Mouse (Mus musculus) left cerebral cortex, adult 2 months (tissue): ENCODE results near the gene Ndufs4. TPM values are rescaled to one million over a fixed set of nuclear protein-coding genes. Genes with fewer than 3 reads are reported as not detected.
A peak's percentile ranks its signal among the peaks of the same experiment; 100 is the strongest.

Source experiments
- DNase-seq, 2 experiments: peaks; one replicate each; pipeline ENCODE4 v3.0.0; 2021 to 2022; ENCODE audit warnings: low spot score in 2 of 2, mixed read lengths in 1 of 2; ENCODE audit errors: extremely low spot score in 1 of 2
- H3K27ac ChIP-seq: fragments of 200-600 bp; 2 replicates; pipeline ENCODE4 v1.8.1; 2022
- H3K4me3 ChIP-seq: fragments of 200-600 bp; 2 replicates; pipeline ENCODE4 v1.8.1; 2022
- CTCF ChIP-seq: fragments of 200-600 bp; IDR thresholded peaks from 2 replicates; pipeline ENCODE4 v1.8.1; 2022; ENCODE audit warnings: antibody characterized with exemption, mild to moderate bottlenecking, moderate library complexity
- intact Hi-C: fragments of 180-260 bp; cut with DNase I; formaldehyde crosslinking; loops from one replicate; pipeline ENCODE4 v1.15.1; 2025
- total RNA-seq, 2 experiments: library from RNA; stranded (reverse); gene quantifications; 2 replicates each; pipeline ENCODE4 v1.2.3; 2021

The Ndufs4 gene
- total RNA-seq, 2 experiments from 2014 or later: 141 to 154 TPM

DNA sequence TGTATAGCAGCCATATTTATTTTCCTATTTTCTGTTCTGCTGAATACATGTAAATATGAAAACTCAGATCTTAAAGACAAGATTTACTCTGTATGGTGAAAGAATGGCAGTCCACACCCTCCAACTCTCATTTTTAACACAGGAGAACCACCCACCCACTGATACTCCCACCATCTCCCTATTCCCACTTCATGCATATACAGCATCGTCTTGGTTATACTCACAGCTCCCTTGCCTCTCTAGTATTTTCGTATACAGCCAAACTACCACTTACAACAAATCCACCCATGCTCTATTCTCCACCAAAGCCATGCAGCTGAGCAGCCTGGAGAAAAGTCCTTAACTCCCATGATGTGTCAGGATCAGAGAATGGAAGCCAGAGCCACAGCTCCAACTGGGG is 6.7 kb upstream of the Ndufs4 start:
- no peak for TF ChIP-seq CTCF
- H3K4me3 ChIP-seq: no peak overlapping the region
- no peak overlapping the region for H3K27ac ChIP-seq
- no peak for DNase-seq
- intact Hi-C loops: no loop called here

DNA sequence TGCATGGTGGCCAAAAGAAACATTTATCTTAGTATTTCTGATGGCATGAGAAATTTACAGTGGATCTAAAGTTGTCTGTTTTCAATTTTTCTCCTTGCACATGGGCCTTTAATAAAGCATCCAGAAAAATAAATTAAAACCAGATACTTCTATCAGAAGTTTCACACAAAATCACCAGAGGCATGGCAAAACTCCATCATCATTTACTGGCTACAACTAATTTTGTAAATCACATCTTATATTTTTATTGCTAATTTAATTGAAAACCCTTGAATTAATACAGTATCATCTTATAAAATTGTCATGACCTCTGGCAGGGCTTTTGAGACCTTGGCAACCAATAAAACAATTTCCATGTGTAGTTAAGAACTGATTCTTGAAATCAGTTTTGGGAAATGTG is 4.4 kb upstream of the Ndufs4 start:
- intact Hi-C loops: no loop called here
- DNase-seq: no peak

DNA sequence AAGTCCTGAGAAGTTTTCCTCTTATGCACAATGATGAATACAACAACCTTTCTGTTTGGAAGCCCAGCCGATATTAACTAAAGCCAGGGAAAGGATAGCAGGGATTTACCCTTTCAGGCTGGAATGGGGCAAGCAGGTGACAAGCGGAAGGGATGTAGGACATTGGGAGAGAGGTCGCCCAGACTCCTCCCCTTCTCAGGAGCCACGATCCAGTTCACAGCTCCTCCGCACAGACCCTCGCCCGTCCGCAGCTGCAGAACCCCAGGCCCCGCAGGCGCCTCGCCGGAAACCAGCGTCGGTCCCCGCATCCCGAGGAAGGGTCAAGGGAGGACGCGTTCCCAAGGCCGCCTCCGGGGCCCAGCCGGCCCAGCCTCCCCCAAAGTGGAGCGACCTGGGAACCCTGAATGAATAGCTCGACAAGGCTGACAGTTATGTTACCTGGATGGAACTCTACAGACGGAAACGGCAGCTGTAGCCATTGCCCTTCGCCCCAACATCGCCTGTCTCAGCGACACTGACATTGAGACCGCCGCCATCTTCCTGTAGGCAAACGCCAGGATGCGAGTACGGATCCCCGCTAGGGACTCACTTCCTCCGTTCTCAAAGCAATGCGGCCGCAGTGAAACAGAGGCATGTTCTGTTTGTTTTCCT is 412 bp downstream of the Ndufs4 start:
- Histone ChIP-seq H3K27ac (peak overlapping the region; percentile 97), H3K4me3 (peak overlapping the region; percentile 93)
- peak; percentile 92 to 98 for DNase-seq
- no peak for TF ChIP-seq CTCF
- intact Hi-C loops: loop anchor here (5.0 to 10.0 kb wide), 3 partner anchors 70 to 503 kb away; partner anchors contain the start of gene Fst

More for the DNA sequence above, 4.4 kb upstream of the Ndufs4 start:
- Histone ChIP-seq H3K27ac (no peak overlapping the region), H3K4me3 (no peak overlapping the region)
- no peak for TF ChIP-seq CTCF

DNA sequence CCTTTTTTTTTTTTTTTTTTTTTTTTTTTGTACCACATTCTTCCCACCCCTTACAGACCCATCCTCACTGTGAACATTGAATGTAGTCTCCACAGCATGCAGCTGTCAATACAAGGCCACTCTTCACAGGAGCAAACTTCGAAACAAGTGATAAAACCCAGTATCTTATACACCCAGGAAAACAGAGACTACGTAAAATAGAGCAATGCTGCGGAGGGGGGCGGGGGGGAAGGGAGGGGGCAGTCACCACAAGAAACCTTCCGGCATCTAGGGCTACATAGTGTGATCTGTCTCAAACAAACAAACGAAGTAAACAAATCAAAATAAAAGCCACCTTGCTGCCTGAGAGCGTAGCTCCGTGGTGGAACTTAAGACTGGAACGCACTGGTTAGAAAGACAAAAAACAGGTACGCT is 977 bp downstream of the Ndufs4 start:
- TF ChIP-seq CTCF: no peak
- intact Hi-C loops: loop anchor here (5.0 to 10.0 kb wide), 3 partner anchors 70 to 502 kb away; partner anchors contain the start of gene Fst
- DNase-seq: no peak
- peak overlapping the region; percentile 93 for H3K4me3 ChIP-seq
- peak overlapping the region; percentile 97 for H3K27ac ChIP-seq

DNA sequence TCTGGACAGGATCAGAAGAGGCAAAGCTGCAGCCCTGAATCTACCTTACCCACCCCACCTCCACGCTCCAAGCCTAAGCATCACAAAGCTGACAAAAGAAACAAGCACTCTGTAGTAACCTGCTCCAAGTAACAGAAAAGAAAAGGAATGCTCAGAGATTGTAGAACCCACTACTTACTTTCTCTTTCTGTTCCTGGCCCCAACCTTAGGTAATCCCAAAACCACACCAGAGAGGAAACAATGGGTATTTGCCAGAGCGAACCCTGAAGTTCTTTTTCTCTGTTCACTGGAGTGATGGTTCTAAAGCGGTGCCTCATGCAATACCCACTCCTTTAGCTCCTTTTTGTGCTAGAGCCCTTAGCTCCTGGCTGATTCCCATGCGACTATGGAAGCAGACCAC is 11.5 kb downstream of the Ndufs4 start:
- H3K27ac ChIP-seq: no peak overlapping the region
- no peak for TF ChIP-seq CTCF
- DNase-seq: no peak
- intact Hi-C loops: no loop called here
- no peak overlapping the region for H3K4me3 ChIP-seq

DNA sequence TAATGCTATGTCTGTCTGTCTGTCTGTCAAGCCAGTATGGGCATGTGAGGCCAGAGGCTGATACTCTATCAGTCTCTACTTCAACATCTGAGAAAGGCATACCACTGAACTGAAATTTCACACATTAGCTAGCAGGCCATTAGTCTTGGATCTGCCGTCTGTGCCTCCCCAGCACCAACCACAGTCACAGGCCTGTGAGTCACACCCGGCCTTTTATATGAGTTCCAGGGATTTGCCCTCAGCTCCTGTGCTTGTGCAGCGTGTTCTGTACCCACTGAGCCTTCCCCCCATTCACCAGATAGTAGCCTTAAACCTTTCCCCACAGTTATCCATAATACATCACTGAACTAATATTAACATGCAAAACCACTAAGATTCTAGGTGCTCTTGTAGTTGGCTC is 26.0 kb downstream of the Ndufs4 start:
- no peak for TF ChIP-seq CTCF
- no peak overlapping the region for H3K4me3 ChIP-seq

DNA sequence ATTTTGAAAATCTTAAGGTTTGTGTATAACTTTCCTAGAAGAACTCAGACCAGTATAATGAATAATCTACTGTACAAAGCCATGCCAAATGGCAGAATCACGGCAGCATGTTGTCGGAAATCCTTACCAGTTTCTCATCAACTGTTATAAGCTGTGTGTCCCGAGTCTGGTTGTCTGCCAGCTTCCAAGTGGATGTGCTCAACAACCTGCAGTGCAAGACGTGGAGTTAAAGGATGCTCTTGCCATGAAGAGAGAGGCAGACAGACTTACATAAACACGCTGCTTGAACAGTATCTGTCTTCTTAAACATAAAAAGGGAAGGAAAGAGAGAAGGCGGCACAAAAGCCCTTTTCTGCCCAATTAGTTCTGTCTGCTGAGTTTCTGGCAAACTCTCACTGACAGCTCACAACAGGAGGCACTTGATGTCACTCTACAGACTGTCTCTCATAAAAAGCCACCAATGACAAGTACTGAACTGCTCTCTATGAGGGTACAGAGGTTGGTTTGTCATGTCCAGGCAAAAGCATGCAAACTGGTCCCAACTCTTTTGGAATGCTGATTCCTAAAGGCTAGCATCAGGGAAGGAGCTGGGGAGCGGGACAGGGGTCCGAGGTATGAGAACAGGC is 36.6 kb downstream of the Ndufs4 start:
- no peak for DNase-seq
- intact Hi-C loops: no loop called here
- Histone ChIP-seq H3K27ac (no peak overlapping the region), H3K4me3 (no peak overlapping the region)
- TF ChIP-seq CTCF: no peak

More for the DNA sequence above, 26.0 kb downstream of the Ndufs4 start:
- intact Hi-C loops: no loop called here
- no peak for DNase-seq
- no peak overlapping the region for H3K27ac ChIP-seq

DNA sequence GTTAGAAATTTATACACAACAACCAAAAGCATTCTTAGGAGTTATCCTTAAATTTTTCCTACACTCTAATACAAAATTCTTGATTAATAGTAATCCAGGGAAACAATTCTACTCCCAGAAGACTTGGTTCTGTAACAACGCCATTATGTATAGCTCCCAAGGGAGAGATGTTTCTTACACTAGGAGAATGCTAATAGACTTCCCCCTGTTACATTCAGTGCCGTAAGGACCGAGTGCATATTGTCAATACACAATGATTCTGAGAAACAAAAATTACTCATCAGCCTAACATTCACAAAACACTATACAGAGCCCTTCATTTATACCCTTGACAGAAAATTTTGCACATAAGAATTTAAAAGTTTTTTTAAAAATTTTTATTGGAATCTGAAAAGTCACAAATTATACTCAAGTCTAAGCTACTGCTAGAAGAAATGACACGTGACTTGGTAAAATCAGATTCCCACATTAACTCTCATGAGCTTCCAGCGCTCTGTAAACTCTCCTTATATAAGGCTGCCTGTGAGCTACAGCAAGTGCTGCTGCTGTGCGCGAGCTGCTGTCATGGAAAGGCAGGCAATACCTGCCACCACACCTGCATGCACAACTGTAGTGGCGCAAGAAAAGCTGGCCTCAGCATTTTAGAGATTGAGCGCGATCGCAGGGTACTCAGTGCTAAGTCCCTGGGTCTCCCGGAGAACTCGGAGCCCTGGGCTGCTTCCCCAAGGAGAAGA is 42.9 kb downstream of the Ndufs4 start:
- intact Hi-C loops: no loop called here
- Histone ChIP-seq H3K4me3 (no peak overlapping the region), H3K27ac (no peak overlapping the region)
- no peak for DNase-seq
- TF ChIP-seq CTCF: no peak

DNA sequence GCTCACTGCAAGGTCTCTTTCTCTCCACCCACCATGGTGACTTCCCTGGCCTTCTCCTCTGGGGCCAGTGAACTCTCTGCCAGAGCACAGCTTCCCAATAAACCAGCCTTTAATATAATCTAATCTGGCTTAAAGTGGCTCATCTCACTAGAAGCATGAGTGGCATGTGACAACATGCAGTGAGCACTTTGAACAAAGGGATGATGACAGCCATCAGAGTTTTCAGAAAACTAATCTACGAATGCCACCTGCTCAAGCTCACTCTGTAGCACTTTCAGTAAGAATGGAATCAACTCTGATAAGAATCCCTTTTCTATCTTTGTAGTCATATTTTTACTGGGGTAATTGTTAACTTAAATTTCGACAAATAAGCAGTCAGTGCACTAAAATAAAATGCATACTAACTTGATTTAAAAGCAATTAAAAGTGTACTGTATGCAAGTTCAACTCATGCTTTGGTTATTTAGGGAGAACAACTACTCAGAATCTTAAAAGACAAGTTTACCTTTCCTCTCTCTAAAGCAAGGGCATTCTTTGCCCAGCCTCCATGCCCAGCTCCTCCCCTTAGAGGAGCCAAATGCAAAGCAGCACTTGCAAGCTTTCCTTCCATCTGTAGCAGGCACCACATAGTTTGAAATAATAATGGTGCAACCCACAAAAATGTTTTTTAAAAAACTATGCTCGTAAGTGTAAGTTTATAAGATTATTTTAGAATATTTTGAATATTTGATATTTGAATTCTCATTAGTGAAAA is 43.7 kb downstream of the Ndufs4 start:
- Histone ChIP-seq H3K4me3 (no peak overlapping the region), H3K27ac (no peak overlapping the region)
- DNase-seq: no peak
- intact Hi-C loops: no loop called here
- no peak for TF ChIP-seq CTCF

DNA sequence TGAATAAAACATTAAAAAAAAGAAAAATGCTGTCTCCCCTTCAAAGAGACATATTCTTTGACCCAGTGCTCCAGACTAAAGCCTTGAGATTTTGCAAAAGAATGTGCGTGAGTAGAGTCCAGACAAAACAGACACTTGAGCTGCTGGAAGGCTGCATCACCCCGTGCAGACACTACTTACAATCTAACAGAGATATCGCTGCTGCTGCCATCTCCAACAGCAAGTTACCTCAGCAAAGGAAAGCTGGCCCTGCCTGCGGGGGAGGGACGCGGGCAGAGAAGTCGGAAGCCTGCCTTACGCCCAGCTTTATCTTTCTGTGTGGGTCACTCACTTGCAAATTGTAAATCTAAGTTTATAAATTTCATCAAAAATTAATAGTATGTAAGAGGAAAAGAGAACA is 45.1 kb downstream of the Ndufs4 start:
- no peak for DNase-seq
- intact Hi-C loops: no loop called here
- Histone ChIP-seq H3K27ac (no peak overlapping the region), H3K4me3 (no peak overlapping the region)
- no peak for TF ChIP-seq CTCF

DNA sequence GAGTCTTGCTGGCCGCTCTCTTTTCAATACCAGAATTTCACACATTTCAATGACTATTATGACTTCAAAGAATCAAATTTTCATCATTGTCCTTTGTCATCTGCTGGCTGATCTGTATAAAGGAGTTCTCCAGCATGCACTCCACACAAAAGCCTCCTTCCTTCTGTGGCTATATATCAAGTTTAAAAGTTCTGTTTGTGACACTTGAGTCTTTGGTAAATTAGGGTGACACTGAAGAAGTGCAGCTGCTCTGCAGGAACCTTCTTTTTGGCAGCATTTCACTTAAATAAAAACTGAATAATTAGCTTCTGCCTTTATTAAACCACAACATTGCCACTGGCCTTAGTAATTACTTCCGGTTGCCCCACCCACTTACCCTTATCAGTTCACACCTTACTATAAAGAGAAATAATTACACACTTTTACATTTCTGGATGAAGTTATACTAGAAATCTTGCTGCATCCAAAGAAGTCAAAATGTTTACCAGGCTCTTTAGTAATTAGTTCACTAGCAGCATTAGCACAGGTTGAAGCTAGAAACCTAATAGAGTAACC is 68.1 kb downstream of the Ndufs4 start:
- no peak overlapping the region for H3K27ac ChIP-seq
- intact Hi-C loops: no loop called here
- DNase-seq: no peak
- H3K4me3 ChIP-seq: no peak overlapping the region
- no peak for TF ChIP-seq CTCF
